Mouse (Mus musculus): ENCODE results near the gene Taco1. TPM values are rescaled to one million over a fixed set of nuclear protein-coding genes. Genes with fewer than 3 reads are reported as not detected.
"Not testable (repeated sequence)": the region's sequence is repeated elsewhere in the genome, so short reads cannot be mapped to it uniquely, and the experiment has no call there.

Taco1 gene
- polyA plus RNA-seq, 1 experiment, result 21.3 TPM

DNA sequence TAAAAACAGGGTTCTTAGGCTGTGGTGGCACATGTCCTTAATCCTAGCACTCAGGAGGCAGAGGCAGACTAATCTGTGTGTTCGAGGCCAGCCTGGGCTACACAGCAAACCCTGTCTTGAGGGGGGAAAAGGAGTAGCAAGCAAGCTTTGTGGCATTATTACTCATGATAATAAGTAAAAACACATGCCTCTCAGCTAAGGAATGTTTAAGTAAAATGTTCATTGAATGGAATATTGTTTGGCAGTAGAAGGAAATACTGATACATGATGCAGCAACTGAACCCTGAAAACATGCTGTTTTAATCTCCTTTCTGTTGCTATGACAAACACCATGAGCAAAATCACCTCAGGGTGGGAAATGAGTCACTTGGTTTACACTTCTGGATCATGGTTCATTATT lies 4.5 kb upstream of the Taco1 start:
- no peak for DNase-seq
- Histone ChIP-seq H3K27ac (ENCODE audit: insufficient read depth, low read depth, low read length) (no peak overlapping the region), H3K4me1 (ENCODE audit: control insufficient read depth, insufficient read depth, low read length) (peaks cover 6% of the 10 kb centered on the region; the same call in 1 of the 2 replicates), H3K4me3 (ENCODE audit: insufficient read depth, low read depth, low read length) (no peak overlapping the region), H3K27me3 (replicated peaks; ENCODE audit: control insufficient read depth, insufficient read depth, low read length) (no peaks in the 10 kb centered on the region), H3K36me3 (ENCODE audit: control insufficient read depth, insufficient read depth, low read length) (no peaks in the 10 kb centered on the region; the same call in 1 of the 2 replicates)
- WGBS, result 83% methylated on average over 1 of the region's 1 CpGs
- TF ChIP-seq CTCF (conservative IDR thresholded peaks at IDR 0.05; ENCODE audit: insufficient read depth, insufficient read length, low read depth, low read length) (no peak), POLR2A (IDR thresholded peaks at IDR 0.05; ENCODE audit: low read depth, low read length) (no peak)

DNA sequence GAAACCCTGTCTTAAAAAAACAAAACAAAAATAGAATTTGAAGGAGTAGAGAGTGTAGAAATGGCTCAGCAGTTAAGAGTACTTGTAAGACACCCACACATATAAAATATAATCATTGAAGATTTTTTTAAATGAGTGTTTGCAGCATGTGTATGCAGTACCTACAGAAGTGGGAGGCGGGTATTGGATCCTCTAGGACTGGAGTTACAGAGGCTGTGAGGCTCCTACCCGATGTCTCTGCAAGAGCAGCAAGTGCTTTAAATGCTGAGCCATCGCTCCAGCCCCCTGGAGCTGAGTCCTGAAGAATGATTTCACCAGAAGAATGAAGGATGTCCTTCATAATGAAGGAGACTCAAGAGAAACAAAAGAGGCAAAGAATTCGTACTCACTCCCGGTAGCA lies 2.1 kb upstream of the Taco1 start:
- Histone ChIP-seq H3K27me3 (replicated peaks; ENCODE audit: control insufficient read depth, insufficient read depth, low read length) (no peaks in the 10 kb centered on the region), H3K4me1 (ENCODE audit: control insufficient read depth, insufficient read depth, low read length) (peaks cover 9% of the 10 kb centered on the region; the same call in 1 of the 2 replicates), H3K36me3 (ENCODE audit: control insufficient read depth, insufficient read depth, low read length) (no peaks in the 10 kb centered on the region), H3K27ac (ENCODE audit: insufficient read depth, low read depth, low read length) (no peak overlapping the region), H3K4me3 (ENCODE audit: insufficient read depth, low read depth, low read length) (no peak overlapping the region)
- WGBS, result 88% methylated on average over 5 of the region's 5 CpGs
- no peak for DNase-seq
- TF ChIP-seq CTCF (conservative IDR thresholded peaks at IDR 0.05; ENCODE audit: insufficient read depth, insufficient read length, low read depth, low read length) (no peak), POLR2A (IDR thresholded peaks at IDR 0.05; ENCODE audit: low read depth, low read length) (no peak)

DNA sequence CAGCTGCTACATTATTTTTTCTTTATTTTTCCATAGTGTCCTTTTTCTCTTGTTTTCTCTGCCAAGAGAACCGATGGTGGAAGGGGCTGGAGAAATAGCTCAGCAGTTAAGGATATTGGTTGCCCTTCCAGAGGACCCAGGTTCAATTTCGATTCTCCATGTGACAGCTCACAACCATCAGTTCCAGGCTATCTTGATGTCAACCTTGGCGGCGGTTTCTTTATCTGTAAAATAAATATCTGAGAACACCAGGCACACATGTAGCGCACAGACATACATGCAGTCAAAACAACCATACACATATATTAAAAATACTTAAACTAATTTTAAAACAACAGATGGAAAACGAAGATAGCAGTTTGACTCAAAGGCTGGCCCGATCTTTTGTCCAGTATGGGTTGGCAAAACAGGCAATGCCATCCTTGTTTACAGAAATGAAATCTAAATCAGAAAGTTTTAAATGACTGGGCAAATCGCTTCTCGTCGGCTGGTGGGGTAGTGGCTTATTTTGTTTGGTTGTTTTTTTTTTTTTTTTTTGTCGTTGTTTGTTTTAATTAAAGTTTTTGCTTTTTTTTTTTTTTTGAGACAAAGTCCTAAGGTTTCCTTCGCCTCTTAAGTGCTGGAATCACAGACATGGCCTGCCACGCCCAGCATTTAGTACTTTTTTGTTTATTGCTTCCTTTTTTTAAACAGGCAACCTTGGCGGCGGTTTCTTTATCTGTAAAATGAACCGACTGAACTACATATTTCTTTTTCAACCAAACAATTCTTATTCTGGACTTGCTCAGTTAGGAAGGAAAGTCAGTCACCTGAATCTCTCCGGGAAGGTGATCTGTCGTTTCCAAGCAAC lies 563 bp upstream of the Taco1 start:
- 31% methylated on average over 18 of the region's 18 CpGs for WGBS
- no peaks in the 10 kb centered on the region for H3K27me3 ChIP-seq (replicated peaks; ENCODE audit: control insufficient read depth, insufficient read depth, low read length)
- no peaks in the 10 kb centered on the region for H3K36me3 ChIP-seq (ENCODE audit: control insufficient read depth, insufficient read depth, low read length)
- peak overlapping the region; percentile 71 for H3K4me3 ChIP-seq (ENCODE audit: insufficient read depth, low read depth, low read length)
- H3K27ac ChIP-seq (ENCODE audit: insufficient read depth, low read depth, low read length), result peak overlapping the region; percentile 70
- TF ChIP-seq POLR2A (IDR thresholded peaks at IDR 0.05; ENCODE audit: low read depth, low read length) (no peak), CTCF (conservative IDR thresholded peaks at IDR 0.05; ENCODE audit: insufficient read depth, insufficient read length, low read depth, low read length) (no peak)
- peaks cover 9% of the 10 kb centered on the region; the same call in 1 of the 2 replicates for H3K4me1 ChIP-seq (ENCODE audit: control insufficient read depth, insufficient read depth, low read length)
- no peak for DNase-seq

DNA sequence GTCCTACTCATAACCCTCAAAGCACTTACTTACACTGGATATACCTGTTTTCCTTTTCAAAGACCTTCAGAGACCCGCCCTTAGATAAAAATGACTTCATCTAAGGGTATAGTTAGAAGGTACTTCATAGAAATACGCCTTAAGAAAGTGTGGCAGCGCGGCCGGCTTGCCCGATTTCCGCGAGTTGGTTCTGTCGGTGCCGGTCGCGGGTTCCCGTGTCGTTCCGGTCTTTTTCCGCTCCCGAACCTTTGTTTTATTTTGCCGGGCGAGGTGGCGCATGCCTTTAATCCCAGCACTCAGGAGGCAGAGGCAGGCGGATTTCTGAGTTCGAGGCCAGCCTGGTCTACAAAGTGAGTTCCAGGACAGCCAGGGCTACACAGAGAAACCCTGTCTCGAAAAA lies 755 bp downstream of the Taco1 start:
- Histone ChIP-seq H3K27ac (ENCODE audit: insufficient read depth, low read depth, low read length) (peak overlapping the region; percentile 48), H3K4me3 (ENCODE audit: insufficient read depth, low read depth, low read length) (peak overlapping the region; percentile 71)
- not testable (repeated sequence) for H3K4me1 ChIP-seq (ENCODE audit: control insufficient read depth, insufficient read depth, low read length); H3K27me3 ChIP-seq (replicated peaks; ENCODE audit: control insufficient read depth, insufficient read depth, low read length); H3K36me3 ChIP-seq (ENCODE audit: control insufficient read depth, insufficient read depth, low read length)
- 13% methylated on average over 23 of the region's 23 CpGs for WGBS
- peak; percentile 25 for DNase-seq

DNA sequence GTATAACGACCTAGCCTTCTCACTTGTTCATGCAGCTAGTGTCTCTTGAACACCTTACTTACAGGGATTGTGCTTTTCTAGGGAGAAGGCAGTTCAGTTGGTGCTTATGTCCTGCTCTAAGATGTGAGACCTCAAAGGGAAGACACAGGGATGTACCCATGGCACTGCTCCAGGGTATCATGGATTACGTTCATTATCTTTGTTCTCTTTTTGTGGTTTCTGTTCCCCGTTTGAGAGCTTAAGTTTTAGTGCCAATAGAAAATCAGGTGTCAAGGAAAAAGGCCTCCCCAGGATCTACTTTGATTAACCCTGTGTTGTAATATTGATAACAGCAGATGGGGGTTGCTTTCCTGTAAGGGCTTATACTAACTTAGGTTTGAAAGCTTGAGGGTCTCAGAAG lies 7.9 kb downstream of the Taco1 start:
- Histone ChIP-seq H3K4me1 (ENCODE audit: control insufficient read depth, insufficient read depth, low read length) (no peaks in the 10 kb centered on the region), H3K36me3 (ENCODE audit: control insufficient read depth, insufficient read depth, low read length) (peaks cover 2% of the 10 kb centered on the region), H3K27ac (ENCODE audit: insufficient read depth, low read depth, low read length) (no peak overlapping the region), H3K4me3 (ENCODE audit: insufficient read depth, low read depth, low read length) (no peak overlapping the region), H3K27me3 (replicated peaks; ENCODE audit: control insufficient read depth, insufficient read depth, low read length) (no peaks in the 10 kb centered on the region)
- DNase-seq, result no peak
- TF ChIP-seq POLR2A (IDR thresholded peaks at IDR 0.05; ENCODE audit: low read depth, low read length), result no peak
- TF ChIP-seq CTCF (conservative IDR thresholded peaks at IDR 0.05; ENCODE audit: insufficient read depth, insufficient read length, low read depth, low read length), result no peak
- WGBS, result 78% methylated on average over 3 of the region's 3 CpGs

DNA sequence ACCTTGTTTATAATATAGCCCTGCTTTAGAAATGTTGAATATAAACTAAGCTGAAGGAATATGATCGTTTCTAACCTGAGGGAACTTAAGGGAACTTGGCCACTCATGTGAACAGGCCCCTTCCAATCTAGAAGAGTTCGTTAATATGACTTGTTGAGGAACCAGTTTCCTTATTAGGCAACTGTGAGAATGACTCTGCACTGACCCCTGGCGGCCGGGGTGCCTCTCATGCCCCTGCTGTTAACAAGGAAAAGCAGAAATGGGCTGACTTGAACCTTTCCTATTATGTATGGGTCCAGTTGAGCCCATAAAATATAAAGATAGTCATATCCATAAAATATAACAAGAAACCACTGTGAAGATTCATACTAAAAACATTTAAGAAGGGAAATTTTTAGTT lies 10.5 kb downstream of the Taco1 start:
- H3K27me3 ChIP-seq (replicated peaks; ENCODE audit: control insufficient read depth, insufficient read depth, low read length), result no peaks in the 10 kb centered on the region
- peaks cover 2% of the 10 kb centered on the region for H3K36me3 ChIP-seq (ENCODE audit: control insufficient read depth, insufficient read depth, low read length)
- no peaks in the 10 kb centered on the region for H3K4me1 ChIP-seq (ENCODE audit: control insufficient read depth, insufficient read depth, low read length)
- WGBS, result 2% methylated on average over 4 of the region's 4 CpGs
- DNase-seq, result peak; percentile 73
- TF ChIP-seq CTCF (conservative IDR thresholded peaks at IDR 0.05; ENCODE audit: insufficient read depth, insufficient read length, low read depth, low read length) (peak; percentile 87), POLR2A (IDR thresholded peaks at IDR 0.05; ENCODE audit: low read depth, low read length) (no peak)
- no peak overlapping the region for H3K4me3 ChIP-seq (ENCODE audit: insufficient read depth, low read depth, low read length)
- H3K27ac ChIP-seq (ENCODE audit: insufficient read depth, low read depth, low read length), result no peak overlapping the region

DNA sequence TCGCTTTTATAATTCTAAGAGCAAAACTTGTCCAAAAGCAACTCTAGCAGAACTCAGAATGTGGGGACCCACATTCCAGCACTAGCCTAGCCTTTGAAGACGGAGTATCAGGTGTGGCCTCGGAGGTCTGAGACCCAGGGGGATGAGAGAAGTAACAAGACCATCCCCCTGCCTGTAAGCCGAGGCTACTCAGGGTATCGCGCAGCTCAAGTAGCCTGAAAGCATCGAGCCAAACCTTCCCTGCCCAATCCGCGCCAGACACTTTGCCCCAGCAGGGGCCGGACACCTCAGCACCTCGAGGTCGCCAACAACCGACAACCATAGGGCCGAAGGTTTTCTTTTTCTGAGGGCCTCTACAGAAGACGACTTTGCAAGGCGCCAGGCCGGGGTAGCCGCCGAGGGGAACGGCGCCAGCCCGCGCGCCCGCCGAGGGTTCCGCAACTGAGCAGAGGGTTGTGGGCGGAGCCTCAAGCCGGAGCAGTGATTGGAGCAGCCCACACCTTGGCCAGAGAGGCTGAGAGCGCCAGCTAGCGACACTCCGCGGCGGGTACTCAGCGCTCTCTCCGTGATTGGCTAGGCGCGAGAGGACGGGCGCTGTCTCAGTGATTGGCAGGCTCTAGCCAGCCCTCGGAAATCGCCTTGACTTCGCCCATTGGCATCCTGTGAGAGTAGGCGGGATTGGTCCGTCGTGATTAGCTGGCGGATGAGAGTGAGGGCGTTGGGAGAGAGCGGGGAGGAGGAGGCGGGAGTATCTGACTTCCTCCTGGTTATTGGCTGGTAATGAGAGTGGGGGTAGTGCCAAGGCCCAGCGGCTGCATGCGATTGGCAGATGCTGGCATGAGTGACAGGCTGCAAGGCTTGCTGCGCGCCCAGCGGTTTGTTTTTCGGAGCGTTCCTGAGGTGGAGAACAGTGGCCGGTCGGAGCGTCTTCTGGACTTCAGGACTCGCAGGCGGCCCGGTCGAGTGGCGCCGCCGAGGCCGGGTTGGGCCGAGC lies 18.1 kb downstream of the Taco1 start, which contains the start of gene Map3k3:
Gene Map3k3 (plus strand): TSS at position 906 of the 994 bp plus-strand sequence.
- Histone ChIP-seq H3K4me3 (ENCODE audit: insufficient read depth, low read depth, low read length) (peak within 1 kb of the TSS; percentile 95), H3K27ac (ENCODE audit: insufficient read depth, low read depth, low read length) (peak within 1 kb of the TSS; percentile 95), H3K36me3 (ENCODE audit: control insufficient read depth, insufficient read depth, low read length) (no peaks in the 10 kb centered on the region), H3K4me1 (ENCODE audit: control insufficient read depth, insufficient read depth, low read length) (no peaks in the 10 kb centered on the region; the same call in 1 of the 2 replicates), H3K27me3 (replicated peaks; ENCODE audit: control insufficient read depth, insufficient read depth, low read length) (no peaks in the 10 kb centered on the region)
- peak; percentile 100 for DNase-seq
- TF ChIP-seq CTCF (conservative IDR thresholded peaks at IDR 0.05; ENCODE audit: insufficient read depth, insufficient read length, low read depth, low read length) (peak; percentile 14; the same call in 1 of the 2 replicates), POLR2A (IDR thresholded peaks at IDR 0.05; ENCODE audit: low read depth, low read length) (peak; percentile 89)
- WGBS, result under 1% methylated on average over 69 of the region's 69 CpGs
